Mouse (Mus musculus): ENCODE results near the gene Tfcp2.

DNA sequence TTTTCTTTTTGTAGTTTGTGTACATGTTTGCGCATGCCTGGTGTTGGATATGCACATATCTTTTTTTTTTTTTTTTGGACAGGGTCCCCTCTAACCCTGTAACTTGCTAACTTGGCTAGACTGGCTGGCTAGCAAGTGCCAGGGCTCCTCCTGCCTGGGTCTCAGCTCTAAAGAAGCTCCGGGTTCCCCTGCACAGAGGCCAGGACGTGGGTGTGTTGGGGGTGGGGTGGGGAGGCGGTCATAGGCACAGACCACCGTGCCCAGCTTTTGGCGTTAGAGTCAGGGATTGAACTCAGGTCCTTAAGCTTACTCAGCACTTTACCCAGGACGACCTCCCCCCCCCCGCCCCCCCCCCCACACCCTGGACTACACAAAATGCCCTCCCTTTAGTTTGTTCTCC lies 84.1 kb downstream of the Tfcp2 start:
- TF ChIP-seq ZNF384 (IDR thresholded peaks at IDR 0.05; ENCODE audit: low read depth, low read length) (no peak), HCFC1 (IDR thresholded peaks at IDR 0.05; ENCODE audit: borderline replicate concordance, insufficient read depth, low read length) (no peak), MAFK (IDR thresholded peaks at IDR 0.05; ENCODE audit: insufficient read depth, low read depth, low read length) (no peak)

All from ES-E14 (cell line).